Mouse (Mus musculus) heart, embryonic 16.5 days (tissue): ENCODE measurements around the gene 2900026A02Rik. TPM values are rescaled to one million over a fixed set of nuclear protein-coding genes. Genes with fewer than 3 reads are reported as not detected.
A peak's percentile ranks its signal among the peaks of the same experiment; 100 is the strongest.

Source experiments
- ATAC-seq: fragments of 200-750 bp; cut with Nextera tagmentation; replicated peaks from 2 replicates; pipeline ENCODE4 v1.8.0; 2017; ENCODE audit warnings: moderate number of reproducible peaks; ENCODE audit not compliant: insufficient read depth, low FRiP score; ENCODE audit errors: extremely low read depth
- H3K27ac ChIP-seq: fragments of 300-500 bp; sonication (generic); 2 replicates; pipeline ENCODE4 v1.5.1; 2014; ENCODE audit warnings: mild to moderate bottlenecking, low read length, control low read depth, moderate library complexity
- H3K27me3 ChIP-seq: fragments of 300-500 bp; sonication (generic); 2 replicates; pipeline ENCODE4 v1.6.1; 2014; ENCODE audit warnings: low read length, mixed read lengths; ENCODE audit not compliant: control insufficient read depth, insufficient read depth
- H3K36me3 ChIP-seq: fragments of 300-500 bp; sonication (generic); 2 replicates; pipeline ENCODE4 v1.6.1; 2014; ENCODE audit not compliant: control insufficient read depth, insufficient read depth
- H3K4me1 ChIP-seq: fragments of 300-500 bp; sonication (generic); 2 replicates; pipeline ENCODE4 v1.6.1; 2014; ENCODE audit warnings: low read length, mixed read lengths; ENCODE audit not compliant: control insufficient read depth, insufficient read depth
- H3K4me2 ChIP-seq: fragments of 300-500 bp; sonication (generic); 2 replicates; pipeline ENCODE4 v1.6.1; 2014; ENCODE audit warnings: low read depth, mild to moderate bottlenecking, control low read depth, low read length
- H3K4me3 ChIP-seq: fragments of 300-500 bp; sonication (generic); 2 replicates; pipeline ENCODE4 v1.5.1; 2014; ENCODE audit warnings: mild to moderate bottlenecking, control low read depth, low read length
- H3K9ac ChIP-seq: fragments of 300-500 bp; sonication (generic); 2 replicates; pipeline ENCODE4 v1.6.1; 2014; ENCODE audit warnings: low read length, control low read depth
- H3K9me3 ChIP-seq: fragments of 300-500 bp; sonication (generic); replicated peaks from 2 replicates; pipeline ENCODE4 v1.6.1; 2016; ENCODE audit warnings: low read length; ENCODE audit not compliant: control insufficient read depth
- WGBS: fragments of 180-500 bp; shearing (Covaris S2); extraction: QIAGEN DNeasy Blood & Tissue Kit; methylation state at CpG from one replicate; pipeline ENCODE4 v1.1.7; 2014; 5-methylcytosine and 5-hydroxymethylcytosine counted together
- polyA plus RNA-seq: library from polyadenylated mRNA; unstranded; fragments of >200 nt; fragmentation: Nextera tagmentation; extraction: Ambion mirVana; gene quantifications from 2 replicates; pipeline ENCODE4 v1.2.1, GENCODE M21; 2015

Gene 2900026A02Rik
- polyA plus RNA-seq: 14.9 and 16.4 TPM in 2 replicates

GRCm38 (mm10) chr5:113221147-113221865, at the start of gene 2900026A02Rik:
2900026A02Rik (minus strand) TSS chr5:113221236.
- peak within 1 kb of the TSS; percentile 30; the same call in 1 of the 2 replicates for H3K27ac ChIP-seq
- peak; percentile 72 for ATAC-seq
- peaks cover 4% of the 10 kb centered on the region; the same call in 1 of the 2 replicates for H3K9me3 ChIP-seq
- peaks cover 8% of the 10 kb centered on the region for H3K4me1 ChIP-seq
- WGBS: 10% methylated on average over 42 of the region's 62 CpGs
- peaks cover 9% of the 10 kb centered on the region; the same call in 1 of the 2 replicates for H3K27me3 ChIP-seq
- peak within 1 kb of the TSS; percentile 99 for H3K4me2 ChIP-seq
- no peaks in the 10 kb centered on the region for H3K36me3 ChIP-seq
- H3K9ac ChIP-seq: peak within 1 kb of the TSS; percentile 76
- H3K4me3 ChIP-seq: peak within 1 kb of the TSS; percentile 76

- H3K27me3 ChIP-seq: no peaks in the 10 kb centered on the region
- H3K9ac ChIP-seq: no peak overlapping the region
- H3K4me2 ChIP-seq: no peak overlapping the region
- 68% methylated on average over 3 of the region's 3 CpGs for WGBS
- H3K36me3 ChIP-seq: no peaks in the 10 kb centered on the region
- no peak overlapping the region for H3K4me3 ChIP-seq
- H3K27ac ChIP-seq: no peak overlapping the region
- no peaks in the 10 kb centered on the region for H3K4me1 ChIP-seq
- H3K9me3 ChIP-seq: peaks cover 6% of the 10 kb centered on the region; the same call in 1 of the 2 replicates
- ATAC-seq: no peak
Observed at GRCm38 (mm10) chr5:113270043-113270442, 49.0 kb upstream of the 2900026A02Rik start.

GRCm38 (mm10) chr5:113268246-113268645, 47.2 kb upstream of the 2900026A02Rik start:
- H3K36me3 ChIP-seq: no peaks in the 10 kb centered on the region
- no peak for ATAC-seq
- no peak overlapping the region for H3K27ac ChIP-seq
- H3K4me3 ChIP-seq: no peak overlapping the region
- no peak overlapping the region for H3K4me2 ChIP-seq
- H3K9ac ChIP-seq: no peak overlapping the region
- H3K4me1 ChIP-seq: no peaks in the 10 kb centered on the region
- peaks cover 6% of the 10 kb centered on the region; the same call in 1 of the 2 replicates for H3K9me3 ChIP-seq
- no peaks in the 10 kb centered on the region for H3K27me3 ChIP-seq

GRCm38 (mm10) chr5:113265637-113266036, 44.6 kb upstream of the 2900026A02Rik start:
- Histone ChIP-seq H3K9ac (no peak overlapping the region), H3K4me2 (no peak overlapping the region), H3K36me3 (no peaks in the 10 kb centered on the region), H3K27me3 (no peaks in the 10 kb centered on the region), H3K4me1 (no peaks in the 10 kb centered on the region), H3K27ac (no peak overlapping the region), H3K4me3 (no peak overlapping the region), H3K9me3 (peaks cover 6% of the 10 kb centered on the region; the same call in 1 of the 2 replicates)
- ATAC-seq: no peak
- 73% methylated on average over 8 of the region's 8 CpGs for WGBS

- Histone ChIP-seq H3K4me2 (no peak overlapping the region), H3K27me3 (no peaks in the 10 kb centered on the region), H3K9me3 (no peaks in the 10 kb centered on the region), H3K4me1 (peaks cover 5% of the 10 kb centered on the region), H3K9ac (no peak overlapping the region), H3K4me3 (no peak overlapping the region), H3K27ac (no peak overlapping the region), H3K36me3 (no peaks in the 10 kb centered on the region)
- 93% methylated on average over 11 of the region's 11 CpGs for WGBS
- no peak for ATAC-seq
Observed at GRCm38 (mm10) chr5:113250806-113251205, 29.8 kb upstream of the 2900026A02Rik start.

- H3K4me3 ChIP-seq: no peak overlapping the region
- H3K4me1 ChIP-seq: peaks cover 5% of the 10 kb centered on the region
- WGBS: 48% methylated on average over 8 of the region's 8 CpGs
- H3K9me3 ChIP-seq: no peaks in the 10 kb centered on the region
- no peak for ATAC-seq
- no peaks in the 10 kb centered on the region for H3K36me3 ChIP-seq
- no peaks in the 10 kb centered on the region for H3K27me3 ChIP-seq
- no peak overlapping the region for H3K4me2 ChIP-seq
- H3K9ac ChIP-seq: no peak overlapping the region
- no peak overlapping the region for H3K27ac ChIP-seq
Observed at GRCm38 (mm10) chr5:113249263-113249930, 28.4 kb upstream of the 2900026A02Rik start.

- no peak for ATAC-seq
- H3K9ac ChIP-seq: no peak overlapping the region
- no peak overlapping the region for H3K27ac ChIP-seq
- no peaks in the 10 kb centered on the region for H3K9me3 ChIP-seq
- peaks cover 8% of the 10 kb centered on the region for H3K4me1 ChIP-seq
- no peak overlapping the region for H3K4me3 ChIP-seq
- 71% methylated on average over 5 of the region's 5 CpGs for WGBS
- no peak overlapping the region for H3K4me2 ChIP-seq
- peaks cover 5% of the 10 kb centered on the region for H3K27me3 ChIP-seq
- H3K36me3 ChIP-seq: no peaks in the 10 kb centered on the region
Observed at GRCm38 (mm10) chr5:113230196-113230595, 9.2 kb upstream of the 2900026A02Rik start.

GRCm38 (mm10) chr5:113226632-113227102, 5.6 kb upstream of the 2900026A02Rik start, which contains the start of gene Tmem211:
Tmem211 (plus strand) TSS chr5:113226909.
- Histone ChIP-seq H3K4me3 (peak within 1 kb of the TSS; percentile 15; the same call in 1 of the 2 replicates), H3K4me1 (peaks cover 8% of the 10 kb centered on the region), H3K9me3 (no peaks in the 10 kb centered on the region), H3K27me3 (peaks cover 5% of the 10 kb centered on the region), H3K36me3 (no peaks in the 10 kb centered on the region), H3K4me2 (peak within 1 kb of the TSS; percentile 55), H3K27ac (peak within 1 kb of the TSS; percentile 73), H3K9ac (peak within 1 kb of the TSS; percentile 37)
- ATAC-seq: peak; percentile 66
- WGBS: under 1% methylated on average over 13 of the region's 13 CpGs
